Mouse (Mus musculus): Measurements from ENCODE around the gene Pde11a.

DNA sequence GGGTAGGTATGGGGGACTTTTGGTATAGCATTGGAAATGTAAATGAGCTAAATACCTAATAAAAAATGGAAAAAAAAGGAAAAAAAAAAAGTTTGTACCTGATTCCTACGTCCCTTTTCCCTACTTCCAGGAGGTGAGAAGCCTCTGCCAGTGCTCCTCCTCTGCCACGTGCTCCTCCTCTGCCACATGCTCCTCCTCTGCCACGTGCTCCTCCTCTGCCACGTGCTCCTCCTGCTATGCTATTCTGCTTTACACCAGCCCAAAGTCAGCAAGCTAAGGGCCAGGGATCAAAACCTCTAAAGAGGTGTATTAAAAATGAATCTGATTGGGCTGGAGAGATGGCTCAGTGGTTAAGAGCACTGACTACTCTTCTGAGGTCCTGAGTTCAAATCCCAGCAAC lies 27.2 kb upstream of the Pde11a start:
- TF ChIP-seq CTCF (IDR thresholded peaks at IDR 0.05; ENCODE audit: low read depth, low read length) (no peak), POLR2A (IDR thresholded peaks at IDR 0.05; ENCODE audit: extremely low read depth, insufficient read depth, low read length) (no peak)
